Mouse (Mus musculus) cerebellum, postnatal 10 days (tissue): Measurements from ENCODE around the gene Spns2.
A peak's percentile ranks its signal among the peaks of the same experiment; 100 is the strongest.
"Not testable (repeated sequence)": the region's sequence is repeated elsewhere in the genome, so short reads cannot be mapped to it uniquely, and the experiment has no call there.

ENCODE experiments used
- DNase-seq, 2 experiments: peaks; one replicate each; pipeline ENCODE4 v3.0.0; 2021; ENCODE audit warnings: mixed read lengths in 2 of 2

The Spns2 gene

GRCm38 (mm10) chr11:72470004-72470403 lies 19.7 kb downstream of the Spns2 start:
- no peak for DNase-seq

DNA sequence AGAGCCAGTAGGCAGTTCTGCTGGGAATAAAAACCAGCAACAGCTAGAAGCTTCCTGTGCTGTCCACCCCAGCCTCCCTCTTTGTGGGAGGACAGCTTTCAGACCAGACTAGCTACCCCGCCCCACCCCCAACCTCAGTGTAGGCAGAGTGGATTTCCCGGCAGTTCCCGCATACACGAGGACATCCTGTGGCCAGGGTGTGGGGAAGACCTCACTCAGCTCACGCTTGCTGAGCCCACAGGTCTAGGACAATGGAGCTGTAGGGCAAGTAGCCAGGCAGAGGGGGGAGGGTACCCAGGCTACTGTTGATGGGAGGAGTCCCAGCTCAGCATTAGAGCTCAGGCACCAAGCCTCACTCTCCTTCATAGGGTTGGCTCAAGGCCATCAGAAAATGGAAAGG lies 20.5 kb downstream of the Spns2 start:
- DNase-seq: peak; percentile 79 to 83

GRCm38 (mm10) chr11:72468525-72468924 lies 21.2 kb downstream of the Spns2 start:
- peak; percentile 81 to 83 for DNase-seq

DNA sequence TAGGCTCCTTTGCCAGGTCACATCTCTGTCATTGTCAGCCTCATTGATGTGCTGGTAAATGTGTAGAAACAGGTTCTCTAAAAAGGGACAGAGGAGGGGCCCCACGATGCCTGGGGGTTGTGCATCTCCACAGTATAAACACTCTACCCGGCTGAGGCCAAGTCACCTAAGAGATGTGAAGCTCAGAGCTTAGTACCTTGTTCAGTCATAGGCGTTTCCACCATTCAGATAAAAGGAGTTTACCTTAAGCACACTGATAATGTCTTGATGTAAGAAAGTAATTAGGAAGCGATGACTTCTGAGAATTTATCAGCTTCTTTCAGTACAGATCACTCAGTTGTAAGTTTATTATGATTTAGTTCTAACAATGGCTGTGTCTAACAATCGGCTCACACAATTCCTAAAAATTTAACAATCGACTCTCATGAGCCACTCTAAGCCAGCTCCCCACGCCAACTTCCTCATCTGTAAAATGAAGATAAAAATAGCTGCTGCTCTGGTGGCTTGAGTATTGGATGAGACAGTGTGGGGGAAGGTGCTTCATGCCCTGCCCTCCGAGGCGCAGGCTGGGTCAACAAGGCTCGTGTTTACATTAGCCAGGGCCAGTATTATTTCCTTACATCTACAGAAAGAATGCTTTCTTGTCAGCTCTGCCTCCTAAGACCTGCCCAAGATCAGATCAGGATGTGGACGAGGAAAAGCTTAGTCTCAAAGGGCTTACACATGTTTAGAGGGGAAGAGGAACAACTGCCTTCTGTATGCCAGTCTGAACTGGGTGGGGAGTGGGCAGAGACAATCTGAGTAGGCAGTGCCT lies 22.8 kb downstream of the Spns2 start:
- no peak for DNase-seq

DNA sequence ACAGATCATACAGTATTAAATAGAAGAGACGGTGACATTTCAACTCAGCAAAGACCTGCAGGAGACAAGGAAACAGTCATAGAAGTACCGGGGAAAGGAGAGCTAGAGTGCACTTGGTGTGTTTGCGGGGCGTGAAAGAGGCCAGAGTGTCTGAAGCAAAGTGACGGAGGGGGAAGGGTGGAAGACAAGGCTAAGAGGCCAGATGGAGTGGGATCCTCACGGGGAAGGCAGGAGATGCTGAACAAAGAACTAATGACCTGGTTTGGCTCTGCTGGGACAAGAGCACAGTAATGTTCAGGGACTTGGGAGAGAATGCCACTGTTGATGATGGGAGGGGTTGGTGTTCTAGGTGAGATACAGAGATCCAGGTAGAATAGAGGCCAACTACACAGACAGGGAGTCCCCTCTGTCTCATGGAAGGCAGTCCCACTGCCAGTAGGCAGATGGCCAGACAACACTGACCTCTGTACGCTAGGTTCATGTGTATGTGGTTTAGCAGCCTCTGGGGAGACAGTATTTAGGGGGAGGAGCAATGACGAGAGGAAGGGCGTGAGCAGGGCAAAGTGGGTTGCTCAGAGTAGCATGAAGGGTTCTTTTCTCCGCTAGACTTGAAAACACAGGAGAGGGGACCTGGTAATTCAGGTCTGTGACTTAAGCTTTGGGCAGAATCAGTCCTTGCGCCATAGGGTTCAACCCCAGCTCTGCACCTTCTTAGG lies 23.6 kb downstream of the Spns2 start:
- peak; percentile 50 to 55 for DNase-seq

- no peak for DNase-seq
Measured at GRCm38 (mm10) chr11:72464821-72465220, 24.9 kb downstream of the Spns2 start.

DNA sequence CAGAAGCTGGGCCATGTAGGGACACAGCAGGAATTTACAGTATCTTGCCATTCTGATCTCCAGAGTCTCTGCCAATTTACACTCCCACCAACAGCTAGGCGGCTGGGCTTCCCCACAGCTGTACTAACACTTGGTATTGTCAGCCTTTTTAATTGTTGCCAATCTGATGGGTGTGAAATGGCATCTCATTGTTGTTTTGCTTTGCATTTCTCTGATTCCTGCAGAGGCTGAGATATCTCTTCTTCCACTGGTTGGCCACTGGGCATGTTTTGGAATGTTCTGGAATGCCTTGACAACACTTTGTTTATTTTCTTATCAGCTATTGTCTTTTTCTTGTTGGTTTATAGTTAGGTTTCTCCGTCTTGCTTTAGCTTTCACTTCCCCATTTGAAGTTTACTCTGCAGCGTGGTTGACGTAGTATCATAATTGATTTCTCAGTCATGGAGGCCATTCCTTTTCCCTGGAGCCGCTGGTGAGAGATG lies 28.2 kb downstream of the Spns2 start:
- DNase-seq: no peak

GRCm38 (mm10) chr11:72458502-72458901 lies 31.2 kb downstream of the Spns2 start:
- no peak for DNase-seq

DNA sequence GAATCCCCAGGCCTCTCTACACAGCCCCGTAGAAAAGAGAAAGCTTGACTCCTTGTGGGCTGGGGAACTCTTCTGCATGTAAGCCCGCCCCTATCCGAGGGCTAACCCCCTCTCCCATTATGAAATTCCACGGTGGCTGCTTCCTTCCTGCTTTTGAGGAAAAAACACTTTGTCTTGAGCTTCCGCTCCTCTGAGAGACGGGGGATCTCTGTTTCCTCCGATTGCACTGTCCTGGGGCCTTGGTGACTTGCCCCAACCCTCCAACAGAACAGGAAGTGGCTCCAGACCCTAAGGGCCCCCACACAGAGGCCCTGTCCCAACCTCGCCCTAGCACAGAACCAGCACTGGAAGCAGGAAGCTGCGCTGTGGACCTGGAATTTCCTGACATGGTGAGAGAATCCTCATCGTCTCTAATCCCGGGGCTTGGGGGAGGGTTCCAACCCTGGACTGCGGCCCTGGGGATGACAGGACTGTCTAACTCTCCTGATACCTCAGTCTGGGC lies 31.7 kb downstream of the Spns2 start:
- no peak for DNase-seq

GRCm38 (mm10) chr11:72455694-72456093 lies 34.0 kb downstream of the Spns2 start:
- peak; percentile 76 to 84 for DNase-seq

GRCm38 (mm10) chr11:72453105-72453953 lies 36.4 kb downstream of the Spns2 start:
- no peak for DNase-seq

DNA sequence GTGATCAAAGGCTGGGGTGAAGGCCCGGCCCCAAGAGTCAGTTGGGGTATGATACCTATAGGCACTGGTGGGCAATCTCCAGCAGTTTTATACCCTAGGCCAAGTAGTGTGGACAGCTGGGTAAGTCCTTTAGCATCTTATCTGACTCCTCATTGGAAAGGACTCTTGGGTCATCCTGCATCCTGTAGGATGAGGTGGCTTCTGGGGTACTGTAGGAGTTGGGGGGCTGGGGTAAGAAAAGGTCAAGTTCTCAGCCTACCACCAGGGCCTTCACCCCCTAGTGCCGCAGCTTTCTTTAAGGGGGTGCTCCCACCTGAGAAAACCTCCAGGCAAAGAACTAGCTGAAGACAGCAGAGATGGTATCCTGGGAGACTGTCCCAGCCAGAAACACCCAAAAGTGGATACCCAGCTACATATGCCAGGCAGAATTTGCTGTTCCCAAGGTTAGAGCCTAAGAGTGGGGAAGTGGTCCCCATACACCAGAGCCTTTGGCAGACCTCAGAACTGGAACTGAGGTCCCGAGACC lies 37.5 kb downstream of the Spns2 start:
- no peak for DNase-seq

GRCm38 (mm10) chr11:72447475-72447874 lies 42.2 kb downstream of the Spns2 start:
- peak in 1 of 2 experiments; percentile 43 for DNase-seq

GRCm38 (mm10) chr11:72446311-72447105 lies 43.2 kb downstream of the Spns2 start:
- DNase-seq: peak; percentile 62 to 72

DNA sequence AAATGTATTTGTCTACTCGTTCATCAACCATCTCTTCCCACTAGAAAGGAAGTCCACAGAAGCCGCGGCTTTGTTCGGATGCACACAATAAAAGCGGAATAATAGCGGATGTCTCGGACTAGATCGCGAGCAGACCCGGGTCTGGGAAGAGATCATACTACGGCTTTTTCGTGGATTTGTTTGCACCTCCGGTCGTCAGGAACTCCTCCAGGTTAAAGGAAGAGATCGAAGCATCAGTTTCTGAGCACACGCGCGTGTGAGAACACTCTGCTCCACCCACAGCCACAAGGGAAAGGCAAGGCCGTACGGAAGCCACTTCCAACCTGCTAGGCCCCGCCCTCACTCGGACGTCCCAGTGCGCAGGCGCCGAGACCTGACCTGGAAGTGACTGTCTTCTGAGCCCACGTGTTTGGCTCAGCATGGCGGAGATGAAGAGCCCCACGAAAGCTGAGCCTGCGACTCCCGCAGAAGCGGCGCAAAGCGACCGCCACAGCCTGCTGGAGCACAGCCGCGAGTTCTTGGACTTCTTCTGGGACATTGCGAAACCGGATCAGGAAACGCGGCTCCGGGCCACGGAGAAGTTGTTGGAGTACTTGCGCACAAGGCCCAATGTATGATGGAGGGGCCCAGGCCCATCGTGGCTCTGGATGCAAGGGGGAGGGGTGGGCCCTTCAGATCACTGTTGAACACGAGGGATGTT lies 48.6 kb downstream of the Spns2 start, which contains the start of gene Mybbp1a:
Gene Mybbp1a (plus strand): TSS at position 391 of the 700 bp plus-strand sequence.
- DNase-seq: peak; percentile 99 to 100

DNA sequence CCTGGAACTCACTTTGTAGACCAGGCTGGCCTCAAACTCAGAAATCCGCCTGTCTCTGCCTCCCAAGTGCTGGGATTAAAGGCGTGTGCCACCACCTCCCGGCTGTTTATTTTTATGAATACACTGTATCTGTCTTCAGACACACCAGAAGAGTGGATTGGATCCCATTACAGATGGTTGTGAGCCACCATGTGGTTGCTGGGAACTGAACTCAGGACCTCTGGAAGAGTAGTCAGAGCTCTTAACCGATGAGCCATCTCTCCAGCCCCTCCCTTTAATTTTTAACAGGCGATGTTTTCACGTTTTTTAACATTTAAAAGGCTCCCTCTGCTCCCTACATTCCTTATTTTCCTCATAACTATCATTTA lies 49.1 kb downstream of the Spns2 start:
- not testable (repeated sequence) for DNase-seq

- no peak for DNase-seq
Measured at GRCm38 (mm10) chr11:72438411-72438810, 51.3 kb downstream of the Spns2 start.

DNA sequence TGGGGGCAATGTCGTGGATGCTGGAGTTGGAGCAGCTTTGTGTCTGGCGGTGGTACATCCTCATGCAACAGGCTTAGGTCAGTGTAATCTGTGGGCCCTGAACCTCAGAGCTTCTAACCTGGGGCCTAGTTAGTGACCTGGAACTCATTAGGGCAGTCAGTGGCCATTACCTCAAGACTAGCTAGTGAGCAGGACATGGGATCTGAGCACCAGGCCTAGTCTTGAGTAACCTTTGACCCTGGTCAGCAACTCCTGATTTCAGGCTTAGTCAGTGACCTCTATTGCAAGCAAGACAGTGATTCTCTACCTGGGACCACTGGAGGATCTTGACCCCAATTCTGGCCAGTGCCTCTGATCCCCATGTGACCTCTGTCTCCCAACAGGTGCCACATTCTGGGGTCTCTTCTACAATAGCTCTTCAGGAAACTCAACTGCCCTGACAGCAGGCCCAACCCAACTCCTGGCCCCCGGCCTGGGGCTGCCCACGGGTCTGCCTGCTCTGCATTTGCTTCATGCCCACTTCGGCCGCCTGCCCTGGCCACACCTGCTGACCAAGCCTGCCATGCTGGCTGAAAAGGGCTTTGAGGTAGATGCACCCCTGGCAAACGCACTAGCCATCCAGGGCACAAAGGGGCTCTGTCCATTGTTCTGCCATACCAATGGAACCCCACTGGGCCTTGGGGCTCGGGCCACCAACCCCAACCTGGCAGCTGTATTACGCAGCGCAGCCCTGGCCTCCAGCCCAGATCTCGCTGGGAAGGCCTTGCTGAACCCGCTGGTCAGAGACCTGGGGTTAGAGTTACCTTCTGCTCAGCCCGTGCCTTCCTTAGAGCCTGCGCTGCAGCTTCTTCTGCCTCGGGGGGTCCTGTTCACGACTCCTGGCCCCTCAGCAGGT lies 52.7 kb downstream of the Spns2 start:
- DNase-seq: peak; percentile 58 to 70

- peak in 1 of 2 experiments; percentile 66 for DNase-seq
Measured at GRCm38 (mm10) chr11:72436271-72436670, 53.4 kb downstream of the Spns2 start.

DNA sequence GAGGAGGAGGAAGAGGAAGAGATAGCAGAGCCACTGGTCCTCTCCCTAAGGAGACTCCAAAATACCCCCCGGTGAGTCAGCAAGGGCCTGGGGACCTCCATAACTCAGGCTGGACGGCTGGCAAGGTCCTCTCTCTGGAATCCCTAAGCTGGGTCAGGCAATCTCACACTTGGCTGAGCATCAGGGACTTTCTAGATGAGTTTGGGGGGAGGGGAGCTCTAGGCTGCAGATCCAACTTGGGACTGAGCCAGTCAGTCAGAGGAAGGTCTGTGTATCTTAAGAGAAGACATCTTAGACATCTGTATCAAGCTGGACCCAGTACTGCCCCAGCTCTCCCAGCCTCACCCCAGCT lies 54.0 kb downstream of the Spns2 start:
- peak in 1 of 2 experiments; percentile 46 for DNase-seq
